Mouse (Mus musculus): ENCODE measurements around the gene Eif4e1b. TPM values are rescaled to one million over a fixed set of nuclear protein-coding genes. Genes with fewer than 3 reads are reported as not detected.

Gene Eif4e1b
- total RNA-seq (2014; rRNA removed): not detected in 2 replicates
- not detected in 2 replicates for polyA plus RNA-seq (2015; fragmentation: Nextera tagmentation; extraction: Ambion mirVana)

GRCm38 (mm10) chr13:54783698-54784097 lies at the start of gene Eif4e1b:
Gene Eif4e1b (plus strand): TSS chr13:54783998.
- H3K36me3 ChIP-seq (ENCODE audit: insufficient read depth, low read length): no peaks in the 10 kb centered on the region
- TF ChIP-seq CTCF (IDR thresholded peaks at IDR 0.05; ENCODE audit: low read depth): no peak
- no peak for ATAC-seq
- no peak within 1 kb of the TSS for H3K4me2 ChIP-seq (ENCODE audit: low read depth, low read length)
- no peak for DNase-seq (ENCODE audit: low spot score)
- H3K4me1 ChIP-seq (ENCODE audit: insufficient read depth, low read length): 0 out of 2 replicates have a peak, but pooled peaks cover 5% of the 10 kb centered on the region
- H3K27me3 ChIP-seq (ENCODE audit: insufficient read depth, low read length): no peaks in the 10 kb centered on the region
- H3K4me3 ChIP-seq (ENCODE audit: low read length): no peak within 1 kb of the TSS
- H3K9ac ChIP-seq (replicated peaks; ENCODE audit: low read length): no peak within 1 kb of the TSS
- WGBS: 90% methylated on average over 4 of the region's 4 CpGs
- H3K9me3 ChIP-seq (ENCODE audit: low read length): no peaks in the 10 kb centered on the region
- no peak within 1 kb of the TSS for H3K27ac ChIP-seq

- Histone ChIP-seq H3K27ac (no peak overlapping the region), H3K36me3 (ENCODE audit: insufficient read depth, low read length) (peaks cover 23% of the 10 kb centered on the region), H3K9me3 (ENCODE audit: low read length) (no peaks in the 10 kb centered on the region), H3K4me2 (ENCODE audit: low read depth, low read length) (peak overlapping the region; percentile 44; the same call in 1 of the 2 replicates), H3K4me1 (ENCODE audit: insufficient read depth, low read length) (peaks cover 3% of the 10 kb centered on the region; the same call in 1 of the 2 replicates), H3K27me3 (ENCODE audit: insufficient read depth, low read length) (no peaks in the 10 kb centered on the region), H3K9ac (replicated peaks; ENCODE audit: low read length) (no peak overlapping the region), H3K4me3 (ENCODE audit: low read length) (no peak overlapping the region)
- ATAC-seq (no peak), DNase-seq (ENCODE audit: low spot score) (no peak)
- 22% methylated on average over 3 of the region's 3 CpGs for WGBS
- TF ChIP-seq CTCF (IDR thresholded peaks at IDR 0.05; ENCODE audit: low read depth): no peak
Measured at GRCm38 (mm10) chr13:54736931-54737330, 46.9 kb upstream of the Eif4e1b start.

GRCm38 (mm10) chr13:54737488-54738212 lies 46.1 kb upstream of the Eif4e1b start:
- no peaks in the 10 kb centered on the region for H3K27me3 ChIP-seq (ENCODE audit: insufficient read depth, low read length)

GRCm38 (mm10) chr13:54738213-54738601 lies 45.6 kb upstream of the Eif4e1b start:
- 0 out of 2 replicates have a peak, but pooled peaks have one; percentile 6 for ATAC-seq
- peaks cover 23% of the 10 kb centered on the region for H3K36me3 ChIP-seq (ENCODE audit: insufficient read depth, low read length)
- WGBS: 5% methylated on average over 32 of the region's 34 CpGs
- H3K4me3 ChIP-seq (ENCODE audit: low read length): peak overlapping the region; percentile 13; the same call in 1 of the 2 replicates
- H3K9me3 ChIP-seq (ENCODE audit: low read length): no peaks in the 10 kb centered on the region
- H3K27me3 ChIP-seq (ENCODE audit: insufficient read depth, low read length): no peaks in the 10 kb centered on the region
- no peak for TF ChIP-seq CTCF (IDR thresholded peaks at IDR 0.05; ENCODE audit: low read depth)
- H3K27ac ChIP-seq: no peak overlapping the region
- DNase-seq (ENCODE audit: low spot score): peak; percentile 53
- 0 out of 2 replicates have a peak overlapping the region, but pooled peaks have one; percentile 17 for H3K9ac ChIP-seq (replicated peaks; ENCODE audit: low read length)
- H3K4me1 ChIP-seq (ENCODE audit: insufficient read depth, low read length): peaks cover 3% of the 10 kb centered on the region; the same call in 1 of the 2 replicates
- peak overlapping the region; percentile 44 for H3K4me2 ChIP-seq (ENCODE audit: low read depth, low read length)

More at GRCm38 (mm10) chr13:54737488-54738212, 46.1 kb upstream of the Eif4e1b start:
- Histone ChIP-seq H3K4me2 (ENCODE audit: low read depth, low read length) (peak overlapping the region; percentile 44), H3K4me1 (ENCODE audit: insufficient read depth, low read length) (peaks cover 3% of the 10 kb centered on the region; the same call in 1 of the 2 replicates), H3K9me3 (ENCODE audit: low read length) (no peaks in the 10 kb centered on the region), H3K36me3 (ENCODE audit: insufficient read depth, low read length) (peaks cover 23% of the 10 kb centered on the region), H3K27ac (no peak overlapping the region), H3K9ac (replicated peaks; ENCODE audit: low read length) (0 out of 2 replicates have a peak overlapping the region, but pooled peaks have one; percentile 17), H3K4me3 (ENCODE audit: low read length) (peak overlapping the region; percentile 13; the same call in 1 of the 2 replicates)
- no peak for TF ChIP-seq CTCF (IDR thresholded peaks at IDR 0.05; ENCODE audit: low read depth)
- peak; percentile 64 for ATAC-seq
- 4% methylated on average over 66 of the region's 87 CpGs for WGBS
- peak; percentile 69 for DNase-seq (ENCODE audit: low spot score)

GRCm38 (mm10) chr13:54746110-54746509 lies 37.7 kb upstream of the Eif4e1b start:
- Histone ChIP-seq H3K27me3 (ENCODE audit: insufficient read depth, low read length) (no peaks in the 10 kb centered on the region), H3K4me3 (ENCODE audit: low read length) (no peak overlapping the region), H3K4me2 (ENCODE audit: low read depth, low read length) (peak overlapping the region; percentile 30; the same call in 1 of the 2 replicates), H3K36me3 (ENCODE audit: insufficient read depth, low read length) (peaks cover 3% of the 10 kb centered on the region; the same call in 1 of the 2 replicates), H3K9me3 (ENCODE audit: low read length) (no peaks in the 10 kb centered on the region), H3K27ac (no peak overlapping the region), H3K4me1 (ENCODE audit: insufficient read depth, low read length) (peaks cover 21% of the 10 kb centered on the region; the same call in 1 of the 2 replicates), H3K9ac (replicated peaks; ENCODE audit: low read length) (no peak overlapping the region)
- 34% methylated on average over 6 of the region's 6 CpGs for WGBS
- DNase-seq (ENCODE audit: low spot score) (no peak), ATAC-seq (no peak)
- no peak for TF ChIP-seq CTCF (IDR thresholded peaks at IDR 0.05; ENCODE audit: low read depth)

GRCm38 (mm10) chr13:54746896-54747295 lies 36.9 kb upstream of the Eif4e1b start:
- TF ChIP-seq CTCF (IDR thresholded peaks at IDR 0.05; ENCODE audit: low read depth): peak; percentile 28; the same call in 1 of the 2 replicates
- DNase-seq (ENCODE audit: low spot score) (peak; percentile 48), ATAC-seq (no peak)
- H3K4me3 ChIP-seq (ENCODE audit: low read length): no peak overlapping the region
- peaks cover 21% of the 10 kb centered on the region; the same call in 1 of the 2 replicates for H3K4me1 ChIP-seq (ENCODE audit: insufficient read depth, low read length)
- H3K27ac ChIP-seq: no peak overlapping the region
- no peaks in the 10 kb centered on the region for H3K36me3 ChIP-seq (ENCODE audit: insufficient read depth, low read length)
- H3K27me3 ChIP-seq (ENCODE audit: insufficient read depth, low read length): no peaks in the 10 kb centered on the region
- no peak overlapping the region; the same call in 1 of the 2 replicates for H3K9ac ChIP-seq (replicated peaks; ENCODE audit: low read length)
- no peaks in the 10 kb centered on the region for H3K9me3 ChIP-seq (ENCODE audit: low read length)
- WGBS: 16% methylated on average over 10 of the region's 10 CpGs
- peak overlapping the region; percentile 61 for H3K4me2 ChIP-seq (ENCODE audit: low read depth, low read length)
